Mouse (Mus musculus) T-cell, adult 2 months (primary cell): Measurements from ENCODE around the gene Wdr82.
"Not testable (repeated sequence)": the region's sequence is repeated elsewhere in the genome, so short reads cannot be mapped to it uniquely, and the experiment has no call there.

Source experiments
- DNase-seq: peaks from one replicate; pipeline ENCODE4 v3.0.0; 2022; ENCODE audit warnings: low spot score

Wdr82 gene

GRCm38 (mm10) chr9:106166709-106167108 is 4.0 kb upstream of the Wdr82 start:
- DNase-seq, result no peak

- no peak for DNase-seq
Observed at GRCm38 (mm10) chr9:106167241-106167640, 3.5 kb upstream of the Wdr82 start.

DNA sequence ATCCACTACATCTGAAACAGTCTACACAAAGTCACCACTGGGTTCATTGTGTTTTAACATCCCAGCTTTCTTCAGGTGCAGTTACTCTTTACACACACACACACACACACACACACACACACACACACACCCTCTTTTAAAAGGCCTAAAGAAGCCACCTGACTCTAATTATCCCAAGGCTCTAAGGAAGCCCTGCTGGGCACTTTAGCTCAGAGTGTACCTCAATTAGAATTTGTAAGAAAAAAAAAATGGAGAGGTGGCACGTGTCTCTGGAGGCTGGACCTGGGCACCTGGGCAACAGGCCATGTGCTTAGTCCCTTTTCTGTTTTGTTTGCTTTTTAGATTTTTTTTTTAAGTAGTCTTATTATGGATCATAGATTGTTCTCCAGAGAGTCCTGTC is 3.0 kb upstream of the Wdr82 start:
- no peak for DNase-seq

GRCm38 (mm10) chr9:106169006-106169405 is 1.7 kb upstream of the Wdr82 start:
- DNase-seq, result not testable (repeated sequence)

- no peak for DNase-seq
Observed at GRCm38 (mm10) chr9:106169917-106170316, 811 bp upstream of the Wdr82 start.

DNA sequence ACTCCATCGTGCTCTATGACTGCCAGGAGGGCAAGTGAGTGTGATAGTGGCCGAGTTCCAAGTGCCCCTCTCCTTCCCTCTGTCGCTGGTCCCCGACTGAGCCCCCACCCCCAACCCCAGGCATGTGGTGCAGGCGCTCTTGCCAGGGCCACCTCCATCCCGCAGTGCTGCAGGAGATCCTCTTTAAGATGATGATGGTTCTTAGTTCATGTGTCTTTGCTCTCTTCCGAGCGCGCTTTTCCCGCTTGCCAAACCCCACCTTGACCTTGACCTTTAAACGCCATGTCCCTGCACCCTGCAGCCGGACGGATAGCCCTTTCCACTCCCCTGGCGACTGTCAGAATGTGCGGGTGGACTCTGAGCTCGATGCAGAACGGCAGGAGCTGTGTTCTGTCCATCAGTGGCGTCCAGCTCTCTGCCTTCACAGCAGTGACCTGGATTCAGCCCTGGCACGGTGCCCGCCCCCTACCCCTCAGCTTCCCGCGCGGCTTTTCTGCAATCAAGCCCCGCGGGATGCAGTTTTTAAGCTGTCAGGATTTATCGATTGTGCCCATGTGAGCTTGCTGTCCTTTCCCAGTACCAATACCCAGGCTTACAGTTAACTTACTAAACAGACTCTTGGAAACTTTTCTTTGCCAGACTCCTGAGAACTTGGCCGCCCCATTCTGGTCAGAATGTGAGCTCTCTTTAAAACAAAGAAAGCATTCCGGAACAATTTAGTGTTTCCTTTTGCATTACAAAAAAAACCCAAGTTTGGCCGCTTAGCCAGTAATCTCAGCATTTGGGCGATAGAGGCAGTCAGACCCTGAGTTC is 824 bp downstream of the Wdr82 start:
- DNase-seq, result peak; percentile 19

DNA sequence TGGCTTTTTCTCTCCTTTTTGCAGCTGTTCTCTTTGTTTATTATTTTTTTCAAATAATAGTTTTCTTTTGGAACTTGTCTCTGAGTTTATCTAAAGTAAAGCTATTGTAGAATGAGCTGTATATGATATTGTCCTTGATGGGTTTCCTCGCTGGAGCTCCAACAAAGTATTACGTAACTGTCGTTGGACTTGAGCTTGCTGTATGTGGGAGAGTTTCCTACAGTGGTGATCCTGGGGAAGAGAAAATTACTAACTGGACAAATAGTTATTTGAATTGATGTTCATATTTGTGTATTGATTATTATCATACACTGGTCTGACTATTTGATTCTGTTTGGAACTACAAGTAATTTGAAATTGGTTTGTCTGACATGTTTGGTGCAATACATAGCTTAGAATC is 1.8 kb downstream of the Wdr82 start:
- no peak for DNase-seq

GRCm38 (mm10) chr9:106173363-106173762 is 2.6 kb downstream of the Wdr82 start:
- no peak for DNase-seq

DNA sequence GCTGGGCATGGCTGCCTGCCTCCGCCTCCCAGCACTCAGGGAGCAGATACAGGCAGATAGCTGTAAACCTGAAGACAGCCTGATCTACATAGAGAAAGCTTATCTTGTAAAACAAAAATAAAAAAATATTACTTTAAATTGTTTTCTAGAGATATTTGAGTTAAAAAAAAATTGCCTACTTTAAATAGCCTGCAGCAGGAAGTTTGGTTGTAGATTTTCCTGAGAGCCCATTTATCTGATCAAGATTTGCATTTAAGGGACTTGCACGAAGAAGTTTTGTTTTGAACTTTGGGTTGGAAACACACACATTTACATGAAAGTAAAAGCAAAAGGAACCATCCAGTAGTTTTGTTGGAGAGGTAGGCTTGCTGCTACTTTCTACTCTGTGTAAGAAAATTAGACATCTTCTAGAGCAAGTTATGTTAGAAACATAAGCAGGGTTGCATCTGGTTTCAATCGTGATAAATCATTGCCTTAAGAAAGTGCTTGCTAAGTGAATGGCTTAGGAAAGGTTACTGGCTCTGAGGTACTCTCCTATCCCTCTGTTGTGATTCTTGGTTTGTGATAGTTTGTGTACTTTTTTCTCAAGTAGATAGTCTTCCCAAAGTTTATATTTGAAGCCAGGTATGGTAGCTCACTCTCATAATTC is 4.9 kb downstream of the Wdr82 start:
- no peak for DNase-seq

- DNase-seq, result no peak
Observed at GRCm38 (mm10) chr9:106176769-106177168, 6.0 kb downstream of the Wdr82 start.

DNA sequence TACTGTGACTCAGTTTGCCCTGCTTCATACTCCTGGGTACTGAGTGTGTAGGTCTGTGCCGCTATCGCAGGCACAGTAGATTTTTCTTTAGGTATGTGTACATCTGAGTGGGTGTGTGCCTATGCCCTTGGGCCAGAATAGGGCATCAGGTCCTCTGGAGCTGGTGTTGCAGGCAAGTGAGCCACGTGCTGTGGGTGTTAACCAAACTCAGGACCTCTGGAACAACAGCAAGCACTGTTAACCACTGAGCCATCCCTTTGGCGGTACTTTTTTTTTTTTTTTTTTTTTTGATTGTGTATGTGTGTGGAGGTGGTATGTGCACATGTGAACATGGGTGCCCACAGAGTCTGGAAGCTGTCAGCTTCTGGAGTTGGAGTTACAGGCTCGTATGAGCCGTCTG is 7.1 kb downstream of the Wdr82 start:
- DNase-seq, result no peak

DNA sequence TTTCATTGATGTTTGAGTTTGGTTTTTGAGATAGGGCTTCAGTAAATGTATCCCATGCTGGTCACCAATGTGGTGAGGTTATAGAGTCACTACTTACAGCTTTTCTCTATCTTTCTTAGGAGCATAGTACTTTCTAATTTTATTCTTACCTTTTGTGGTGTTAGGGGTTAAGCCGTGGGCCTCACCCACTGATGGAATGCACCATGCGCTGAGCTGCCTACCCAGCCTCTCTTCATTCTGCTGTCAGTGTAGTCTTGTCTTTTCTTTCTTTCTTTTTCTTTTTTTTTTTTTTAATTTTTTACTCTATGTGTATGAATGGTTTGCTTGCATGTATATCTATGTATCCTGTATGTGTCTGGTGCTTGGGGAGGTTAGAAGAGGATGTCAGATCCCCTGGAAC is 8.7 kb downstream of the Wdr82 start:
- no peak for DNase-seq

DNA sequence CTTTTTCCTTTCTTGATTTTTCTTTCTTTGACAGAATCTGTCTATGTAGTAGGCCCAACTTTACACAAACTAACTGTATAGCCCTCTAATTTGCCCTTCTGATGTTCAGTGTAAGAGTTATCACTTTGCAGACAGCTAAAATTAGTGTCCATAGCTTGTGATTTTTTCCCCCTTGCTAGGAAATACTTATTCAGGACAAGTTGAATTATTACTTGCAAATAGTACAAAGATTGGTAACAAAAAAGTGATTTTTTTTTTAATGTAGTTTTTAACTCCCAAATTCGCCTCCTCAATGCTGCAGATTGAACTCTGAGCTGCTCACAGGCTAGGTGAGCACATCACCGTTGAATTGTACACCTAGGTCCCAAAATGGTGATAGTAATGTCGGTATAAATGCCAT is 9.2 kb downstream of the Wdr82 start:
- no peak for DNase-seq

DNA sequence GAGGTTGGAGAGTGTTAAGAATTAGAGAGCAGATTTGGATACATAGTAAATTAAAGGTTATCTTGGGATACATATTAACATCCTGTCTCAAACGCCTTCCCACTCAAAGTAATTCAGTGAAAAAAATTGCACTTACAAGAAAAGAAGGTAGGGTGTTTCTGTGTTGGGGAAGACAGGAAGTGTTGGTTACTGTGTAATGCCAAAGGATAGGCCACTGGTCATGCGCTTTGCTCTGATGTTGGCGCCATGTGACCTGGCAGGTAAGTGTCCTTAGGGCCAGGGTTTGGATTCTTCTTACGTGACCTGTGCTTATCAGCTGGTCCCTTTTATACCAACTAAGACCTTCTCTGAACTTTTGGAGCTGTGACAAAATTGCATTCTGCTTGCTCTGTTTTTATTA is 11.4 kb downstream of the Wdr82 start:
- no peak for DNase-seq

DNA sequence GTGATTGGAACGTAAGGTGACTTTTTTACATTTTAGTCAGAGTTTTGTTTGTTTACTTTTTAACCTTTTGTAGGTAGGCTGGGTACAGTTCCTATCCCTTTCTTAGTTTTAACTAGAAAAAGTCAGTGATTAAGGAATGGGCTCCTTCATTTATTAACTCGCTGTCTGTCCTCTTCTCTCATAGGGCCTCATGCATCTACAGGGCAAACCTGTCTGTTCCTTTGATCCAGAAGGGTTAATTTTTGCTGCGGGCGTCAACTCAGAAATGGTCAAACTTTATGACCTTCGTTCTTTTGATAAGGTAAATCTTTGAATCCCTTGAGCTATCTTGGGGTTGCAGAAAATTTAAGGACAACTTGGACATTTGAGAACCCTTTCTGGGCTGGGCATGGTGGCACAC is 13.3 kb downstream of the Wdr82 start:
- DNase-seq, result no peak

GRCm38 (mm10) chr9:106191355-106191754 is 20.6 kb downstream of the Wdr82 start:
- DNase-seq, result no peak

DNA sequence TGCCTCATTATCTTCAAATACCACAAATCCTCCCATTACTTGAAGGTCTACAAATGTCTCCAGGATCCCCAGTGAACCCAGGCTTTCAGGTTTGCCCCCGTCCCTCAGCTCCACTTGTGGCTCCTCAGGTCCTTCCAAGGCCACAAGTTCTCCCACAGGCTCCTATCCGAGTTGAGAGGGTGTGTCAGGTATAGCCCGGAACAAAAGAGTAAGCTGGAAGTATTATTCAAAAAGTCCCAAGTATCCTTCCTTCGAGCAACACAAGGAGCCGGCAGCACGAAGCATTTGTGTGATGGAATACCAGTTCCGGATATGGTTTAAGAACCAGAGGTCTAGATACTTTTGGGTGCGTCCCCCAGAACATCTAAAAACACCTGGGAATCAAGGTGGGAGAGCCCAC is 21.3 kb downstream of the Wdr82 start:
- DNase-seq, result no peak

GRCm38 (mm10) chr9:106192998-106193397 is 22.3 kb downstream of the Wdr82 start:
- DNase-seq, result peak; percentile 44

GRCm38 (mm10) chr9:106193930-106194807 is 23.4 kb downstream of the Wdr82 start:
- no peak for DNase-seq

GRCm38 (mm10) chr9:106195693-106196092 is 25.0 kb downstream of the Wdr82 start:
- no peak for DNase-seq

GRCm38 (mm10) chr9:106197081-106197713 is 26.5 kb downstream of the Wdr82 start:
- DNase-seq, result no peak

DNA sequence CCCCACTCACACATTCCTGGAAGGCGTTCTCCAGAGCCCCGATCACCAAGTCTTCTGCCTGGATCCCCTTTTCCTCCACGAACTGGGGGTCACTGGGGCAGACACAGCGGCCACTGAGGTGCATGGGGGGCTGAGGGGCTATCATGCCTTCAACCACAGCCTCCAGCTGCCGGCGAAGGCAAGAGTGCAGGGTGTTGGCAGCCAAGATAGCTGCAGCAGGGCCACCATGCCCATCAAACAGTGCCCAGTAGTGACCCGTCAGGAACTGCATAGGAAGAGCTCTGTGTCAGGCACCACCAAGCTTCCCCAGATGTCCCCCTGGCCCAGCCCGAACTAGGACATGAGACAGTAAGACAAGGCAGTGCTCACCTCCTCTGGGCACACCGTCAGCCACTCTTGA is 27.0 kb downstream of the Wdr82 start:
- DNase-seq, result no peak
